Mouse (Mus musculus) heart, adult 2 months (tissue): ENCODE measurements around the gene Inpp5b.

Source experiments
- CTCF ChIP-seq: fragments of 200-600 bp; IDR thresholded peaks from 2 replicates; pipeline ENCODE4 v1.8.1; 2022; ENCODE audit warnings: antibody characterized with exemption, mild to moderate bottlenecking, moderate library complexity
- EP300 ChIP-seq: fragments of 200-500 bp; IDR thresholded peaks from 2 replicates; pipeline ENCODE4 v1.6.1; 2011; ENCODE audit warnings: low read depth, low read length, control low read depth; ENCODE audit not compliant: insufficient read depth
- POLR2A ChIP-seq: fragments of 200-500 bp; IDR thresholded peaks from 2 replicates; pipeline ENCODE4 v1.6.1; 2011; ENCODE audit warnings: mild to moderate bottlenecking, low read depth, low read length, control low read depth; ENCODE audit not compliant: insufficient read depth

DNA sequence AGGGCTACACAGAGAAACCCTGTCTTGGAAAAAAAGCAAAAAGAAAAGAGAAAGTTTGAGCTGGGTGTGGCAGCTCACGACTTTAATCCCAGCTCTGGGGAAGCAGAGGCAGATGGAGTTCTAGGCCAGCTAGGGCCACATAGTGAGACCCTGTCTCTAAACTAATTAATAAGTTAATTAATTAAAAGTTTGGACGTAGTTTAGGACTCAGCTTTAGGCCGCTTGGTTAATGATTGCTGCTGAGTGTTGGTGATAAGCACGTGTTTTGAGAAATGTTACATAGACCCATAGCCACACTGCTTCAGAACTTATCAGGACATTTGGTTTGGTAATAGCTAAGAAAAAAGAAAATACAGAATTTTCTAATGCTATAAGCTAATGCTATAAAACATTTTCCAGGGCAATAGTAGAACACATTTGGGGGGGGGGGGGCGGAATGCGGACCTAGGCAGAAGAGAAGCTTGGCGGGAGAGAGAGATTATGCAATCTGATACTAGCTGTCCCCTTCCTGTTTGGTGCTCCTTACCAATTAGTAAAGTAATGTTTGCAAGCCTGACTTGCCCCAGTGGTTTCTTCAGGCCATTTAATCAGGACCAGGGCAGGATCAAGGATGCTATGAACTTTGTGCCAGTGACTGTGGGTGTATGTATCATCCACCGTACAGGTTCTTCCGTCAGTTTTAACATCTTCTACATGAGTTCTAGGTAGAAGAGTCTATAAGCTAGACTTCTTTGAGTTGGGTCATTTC, 67.7 kb downstream of the Inpp5b start:
- TF ChIP-seq POLR2A (no peak), CTCF (no peak), EP300 (no peak)
